Mouse (Mus musculus) limb, embryonic 11.5 days (tissue): ENCODE results near the gene Gnb1l. TPM values are rescaled to one million over a fixed set of nuclear protein-coding genes. Genes with fewer than 3 reads are reported as not detected.

Experiments
- polyA plus RNA-seq: library from polyadenylated mRNA; unstranded; fragments of >200 nt; fragmentation: Nextera tagmentation; extraction: Ambion mirVana; gene quantifications from 2 replicates; pipeline ENCODE4 v1.2.1, GENCODE M21; 2014

Gnb1l gene
- polyA plus RNA-seq, 1 experiment from 2014 or later, result 18.6 TPM

Other genes with a start within 250 kb of the Gnb1l start
- 1,289 and 1,302 TPM in 2 replicates for gene Ranbp1, start 250.0 kb upstream of the Gnb1l start, polyA plus RNA-seq
- gene Gm49776, start 240.4 kb upstream of the Gnb1l start, polyA plus RNA-seq, result 1.3 and 1.7 TPM in 2 replicates
- 42.7 and 48.2 TPM in 2 replicates for gene Dgcr8, start 209.5 kb upstream of the Gnb1l start, polyA plus RNA-seq
- gene Tango2, start 150.6 kb upstream of the Gnb1l start, polyA plus RNA-seq, result 20.1 and 21.2 TPM in 2 replicates
- 32.9 and 33.2 TPM in 2 replicates for gene Arvcf, start 150.5 kb upstream of the Gnb1l start, polyA plus RNA-seq
- 21.0 and 21.9 TPM in 2 replicates for gene Txnrd2, start 72.3 kb upstream of the Gnb1l start, polyA plus RNA-seq
- gene Comt, start 71.9 kb upstream of the Gnb1l start, polyA plus RNA-seq, result 55.4 and 64.2 TPM in 2 replicates
- 2.5 and 2.6 TPM in 2 replicates for gene Rtl10, start 188 bp downstream of the Gnb1l start, polyA plus RNA-seq
- gene Tbx1, start 92.0 kb downstream of the Gnb1l start, polyA plus RNA-seq, result 2.3 and 2.5 TPM in 2 replicates
- gene Gp1bb, start 123.7 kb downstream of the Gnb1l start, polyA plus RNA-seq, result 4.1 and 4.5 TPM in 2 replicates
- gene Gm49601, start 127.7 kb downstream of the Gnb1l start, polyA plus RNA-seq, result 2.3 and 2.4 TPM in 2 replicates
- 30.0 and 31.1 TPM in 2 replicates for gene Sept5, start 131.2 kb downstream of the Gnb1l start, polyA plus RNA-seq